Mouse (Mus musculus) neural tube, embryonic 15.5 days (tissue): ENCODE data around the gene Prkar1b. TPM values are rescaled to one million over a fixed set of nuclear protein-coding genes. Genes with fewer than 3 reads are reported as not detected.

ENCODE experiments used
- ATAC-seq: fragments of 200-750 bp; cut with Nextera tagmentation; 2 replicates; pipeline ENCODE4 v1.8.0; 2017; ENCODE audit warnings: mild to moderate bottlenecking, moderate TSS enrichment, moderate library complexity; ENCODE audit not compliant: low FRiP score
- H3K27ac ChIP-seq: fragments of 300-500 bp; sonication (generic); replicated peaks from 2 replicates; pipeline ENCODE4 v1.5.1; 2015; ENCODE audit warnings: mild to moderate bottlenecking, inconsistent platforms
- H3K27me3 ChIP-seq: fragments of 300-500 bp; sonication (generic); replicated peaks from 2 replicates; pipeline ENCODE4 v1.6.1; 2015; ENCODE audit warnings: inconsistent platforms
- H3K36me3 ChIP-seq: fragments of 300-500 bp; sonication (generic); 2 replicates; pipeline ENCODE4 v1.6.1; 2015; ENCODE audit warnings: inconsistent platforms
- H3K4me1 ChIP-seq: fragments of 300-500 bp; sonication (generic); 2 replicates; pipeline ENCODE4 v1.6.1; 2015; ENCODE audit warnings: inconsistent platforms
- H3K4me2 ChIP-seq: fragments of 300-500 bp; sonication (generic); 2 replicates; pipeline ENCODE4 v1.6.1; 2015; ENCODE audit warnings: inconsistent platforms, mild to moderate bottlenecking, moderate library complexity
- H3K4me3 ChIP-seq: fragments of 300-500 bp; sonication (generic); replicated peaks from 2 replicates; pipeline ENCODE4 v1.5.1; 2015; ENCODE audit warnings: mild to moderate bottlenecking, inconsistent platforms
- H3K9ac ChIP-seq: fragments of 300-500 bp; sonication (generic); replicated peaks from 2 replicates; pipeline ENCODE4 v1.6.1; 2015; ENCODE audit warnings: mild to moderate bottlenecking, inconsistent platforms
- H3K9me3 ChIP-seq: fragments of 300-500 bp; sonication (generic); replicated peaks from 2 replicates; pipeline ENCODE4 v1.6.1; 2016; ENCODE audit warnings: inconsistent platforms
- WGBS: fragments of 180-500 bp; shearing (Covaris S2); methylation state at CpG from one replicate; pipeline ENCODE4 v1.1.7; 2015; ENCODE audit warnings: mixed read lengths; 5-methylcytosine and 5-hydroxymethylcytosine counted together
- polyA plus RNA-seq: library from polyadenylated mRNA; unstranded; fragments of >200 nt; fragmentation: Nextera tagmentation; extraction: Ambion mirVana; gene quantifications from 2 replicates; pipeline ENCODE4 v1.2.1, GENCODE M21; 2015

Prkar1b gene
- polyA plus RNA-seq, 1 experiment from 2014 or later: 321 TPM

- H3K9me3 ChIP-seq: no peaks in the 10 kb centered on the region
- no peaks in the 10 kb centered on the region for H3K36me3 ChIP-seq
- no peak overlapping the region for H3K4me2 ChIP-seq
- 49% methylated on average over 11 of the region's 11 CpGs for WGBS
- H3K4me3 ChIP-seq: no peak overlapping the region
- no peak overlapping the region for H3K9ac ChIP-seq
- no peak for ATAC-seq
- H3K27me3 ChIP-seq: no peaks in the 10 kb centered on the region
- H3K4me1 ChIP-seq: peaks cover 38% of the 10 kb centered on the region
- H3K27ac ChIP-seq: no peak overlapping the region
Measured at GRCm38 (mm10) chr5:139077311-139078155, 72.3 kb downstream of the Prkar1b start.

- H3K36me3 ChIP-seq: no peaks in the 10 kb centered on the region
- ATAC-seq: no peak
- H3K4me1 ChIP-seq: peaks cover 38% of the 10 kb centered on the region
- no peak overlapping the region for H3K4me3 ChIP-seq
- no peak overlapping the region for H3K4me2 ChIP-seq
- WGBS: 66% methylated on average over 7 of the region's 7 CpGs
- H3K9ac ChIP-seq: no peak overlapping the region
- H3K27ac ChIP-seq: peak overlapping the region; percentile 23; the same call in 1 of the 2 replicates
- H3K27me3 ChIP-seq: no peaks in the 10 kb centered on the region
- H3K9me3 ChIP-seq: no peaks in the 10 kb centered on the region
Measured at GRCm38 (mm10) chr5:139076450-139076849, 73.4 kb downstream of the Prkar1b start.

GRCm38 (mm10) chr5:139075791-139076190, 74.0 kb downstream of the Prkar1b start:
- H3K9ac ChIP-seq: no peak overlapping the region
- H3K9me3 ChIP-seq: no peaks in the 10 kb centered on the region
- WGBS: 22% methylated on average over 9 of the region's 9 CpGs
- peak overlapping the region; percentile 23; the same call in 1 of the 2 replicates for H3K27ac ChIP-seq
- no peak for ATAC-seq
- no peaks in the 10 kb centered on the region for H3K36me3 ChIP-seq
- no peak overlapping the region for H3K4me3 ChIP-seq
- H3K27me3 ChIP-seq: no peaks in the 10 kb centered on the region
- no peak overlapping the region for H3K4me2 ChIP-seq
- peaks cover 34% of the 10 kb centered on the region for H3K4me1 ChIP-seq

GRCm38 (mm10) chr5:139075125-139075524, 74.7 kb downstream of the Prkar1b start:
- Histone ChIP-seq H3K36me3 (no peaks in the 10 kb centered on the region), H3K4me2 (no peak overlapping the region), H3K4me1 (peaks cover 34% of the 10 kb centered on the region), H3K4me3 (no peak overlapping the region), H3K27ac (no peak overlapping the region), H3K27me3 (no peaks in the 10 kb centered on the region), H3K9me3 (no peaks in the 10 kb centered on the region), H3K9ac (no peak overlapping the region)
- WGBS: 52% methylated on average over 3 of the region's 3 CpGs
- no peak for ATAC-seq

GRCm38 (mm10) chr5:139073977-139074376, 75.8 kb downstream of the Prkar1b start:
- Histone ChIP-seq H3K4me3 (no peak overlapping the region), H3K9ac (no peak overlapping the region), H3K27ac (no peak overlapping the region), H3K4me1 (peaks cover 34% of the 10 kb centered on the region), H3K4me2 (no peak overlapping the region), H3K36me3 (no peaks in the 10 kb centered on the region), H3K27me3 (no peaks in the 10 kb centered on the region), H3K9me3 (no peaks in the 10 kb centered on the region)
- no peak for ATAC-seq
- WGBS: 76% methylated on average over 7 of the region's 7 CpGs

- no peak for ATAC-seq
- no peak overlapping the region for H3K27ac ChIP-seq
Measured at GRCm38 (mm10) chr5:139072866-139073265, 76.9 kb downstream of the Prkar1b start.

GRCm38 (mm10) chr5:139066861-139067614, 82.8 kb downstream of the Prkar1b start:
- H3K4me2 ChIP-seq: no peak overlapping the region
- no peak overlapping the region for H3K9ac ChIP-seq
- H3K9me3 ChIP-seq: no peaks in the 10 kb centered on the region
- WGBS: 49% methylated on average over 7 of the region's 7 CpGs
- peaks cover 5% of the 10 kb centered on the region; the same call in 1 of the 2 replicates for H3K4me1 ChIP-seq
- ATAC-seq: no peak
- no peak overlapping the region for H3K4me3 ChIP-seq
- H3K27me3 ChIP-seq: no peaks in the 10 kb centered on the region
- H3K36me3 ChIP-seq: 0 out of 2 replicates have a peak, but pooled peaks cover 3% of the 10 kb centered on the region
- H3K27ac ChIP-seq: no peak overlapping the region

More at GRCm38 (mm10) chr5:139072866-139073265, 76.9 kb downstream of the Prkar1b start:
- Histone ChIP-seq H3K4me2 (no peak overlapping the region), H3K9me3 (no peaks in the 10 kb centered on the region), H3K4me1 (peaks cover 28% of the 10 kb centered on the region), H3K9ac (no peak overlapping the region), H3K4me3 (no peak overlapping the region), H3K36me3 (no peaks in the 10 kb centered on the region), H3K27me3 (no peaks in the 10 kb centered on the region)
- WGBS: 85% methylated on average over 5 of the region's 5 CpGs

- H3K4me2 ChIP-seq: no peak overlapping the region
- no peak overlapping the region for H3K4me3 ChIP-seq
- H3K9me3 ChIP-seq: no peaks in the 10 kb centered on the region
- no peak overlapping the region for H3K9ac ChIP-seq
- no peaks in the 10 kb centered on the region for H3K27me3 ChIP-seq
- H3K4me1 ChIP-seq: peaks cover 5% of the 10 kb centered on the region; the same call in 1 of the 2 replicates
- no peak overlapping the region for H3K27ac ChIP-seq
- WGBS: 60% methylated on average over 5 of the region's 5 CpGs
- no peak for ATAC-seq
- H3K36me3 ChIP-seq: 0 out of 2 replicates have a peak, but pooled peaks cover 3% of the 10 kb centered on the region
Measured at GRCm38 (mm10) chr5:139064611-139065010, 85.2 kb downstream of the Prkar1b start.

- WGBS: 52% methylated on average over 5 of the region's 5 CpGs
- H3K4me2 ChIP-seq: no peak overlapping the region
Measured at GRCm38 (mm10) chr5:139061680-139062079, 88.1 kb downstream of the Prkar1b start.

GRCm38 (mm10) chr5:139060460-139061051, 89.2 kb downstream of the Prkar1b start:
- H3K27me3 ChIP-seq: no peaks in the 10 kb centered on the region
- H3K36me3 ChIP-seq: 0 out of 2 replicates have a peak, but pooled peaks cover 3% of the 10 kb centered on the region
- no peaks in the 10 kb centered on the region for H3K9me3 ChIP-seq
- H3K9ac ChIP-seq: no peak overlapping the region
- no peak overlapping the region for H3K27ac ChIP-seq
- ATAC-seq: no peak
- H3K4me3 ChIP-seq: no peak overlapping the region
- WGBS: 83% methylated on average over 12 of the region's 12 CpGs
- no peak overlapping the region for H3K4me2 ChIP-seq
- H3K4me1 ChIP-seq: peaks cover 9% of the 10 kb centered on the region; the same call in 1 of the 2 replicates

More at GRCm38 (mm10) chr5:139061680-139062079, 88.1 kb downstream of the Prkar1b start:
- peaks cover 5% of the 10 kb centered on the region; the same call in 1 of the 2 replicates for H3K4me1 ChIP-seq
- no peaks in the 10 kb centered on the region for H3K27me3 ChIP-seq
- H3K36me3 ChIP-seq: 0 out of 2 replicates have a peak, but pooled peaks cover 3% of the 10 kb centered on the region
- no peak for ATAC-seq
- no peaks in the 10 kb centered on the region for H3K9me3 ChIP-seq
- H3K9ac ChIP-seq: no peak overlapping the region
- H3K27ac ChIP-seq: no peak overlapping the region
- H3K4me3 ChIP-seq: no peak overlapping the region

GRCm38 (mm10) chr5:139053176-139053575, 96.6 kb downstream of the Prkar1b start:
- Histone ChIP-seq H3K27me3 (no peaks in the 10 kb centered on the region), H3K4me2 (no peak overlapping the region), H3K9ac (no peak overlapping the region), H3K9me3 (no peaks in the 10 kb centered on the region), H3K4me3 (no peak overlapping the region), H3K27ac (no peak overlapping the region), H3K4me1 (0 out of 2 replicates have a peak, but pooled peaks cover 4% of the 10 kb centered on the region), H3K36me3 (peaks cover 18% of the 10 kb centered on the region)
- 92% methylated on average over 10 of the region's 10 CpGs for WGBS
- no peak for ATAC-seq
